ENCODE assay signal across 8 mouse cellular contexts in the genomic region with DNA sequence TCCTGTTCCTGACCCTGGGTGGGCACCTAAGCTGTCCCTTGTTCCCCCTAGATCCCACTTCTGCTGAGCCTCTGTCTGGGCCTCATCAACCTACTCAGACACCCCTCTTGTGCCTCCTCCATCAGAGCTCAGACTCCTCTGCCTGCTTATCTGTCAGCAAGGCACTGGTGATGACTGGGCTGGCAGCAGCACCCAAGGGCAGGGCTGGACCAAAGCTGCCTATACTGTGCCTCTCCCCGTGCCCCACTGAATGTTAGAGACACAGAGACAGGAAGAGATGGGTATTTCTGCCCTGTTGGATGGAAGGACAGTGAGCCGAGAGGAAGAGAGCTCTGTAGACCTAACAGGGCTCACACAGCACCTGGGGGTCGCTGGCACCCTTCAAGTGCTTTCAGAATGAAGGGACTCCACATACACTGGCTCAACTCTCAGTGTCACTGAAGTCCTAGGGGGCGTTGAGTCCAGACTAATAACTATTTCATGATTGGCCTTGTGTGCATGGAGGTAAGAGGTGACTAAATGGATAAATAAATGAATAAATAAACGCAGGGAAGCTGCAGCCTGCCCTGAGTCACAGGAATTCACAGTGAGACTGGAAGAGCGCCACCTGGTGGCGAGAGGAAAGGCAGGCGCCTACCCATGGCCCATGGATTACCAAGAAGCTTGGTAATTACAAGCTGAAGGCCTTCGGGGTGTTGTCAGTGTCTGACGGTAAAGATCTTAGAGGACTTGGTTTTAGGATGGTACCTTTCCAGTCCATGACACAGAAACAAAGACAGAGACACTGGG. TPM values are rescaled to one million over a fixed set of nuclear protein-coding genes. Genes with fewer than 3 reads are reported as not detected.
DNase-seq lines count a peak whose midpoint lies in the region; ATAC-seq and TF ChIP-seq lines count a peak whose summit lies in the region.

No protein-coding gene starts in this region.

- no peak for TF ChIP-seq POLR2A in bone marrow, adult 2 months (IDR thresholded peaks at IDR 0.05; ENCODE audit: borderline replicate concordance, control insufficient read depth, low read depth, low read length)
- TF ChIP-seq POLR2A in embryonic fibroblast, embryonic 13.5 days (IDR thresholded peaks at IDR 0.05; ENCODE audit: low read depth, low read length): no peak

- TF ChIP-seq CTCF in bone marrow, adult 2 months (IDR thresholded peaks at IDR 0.05; ENCODE audit: control insufficient read depth, insufficient read depth, low read length): peak; percentile 96
- peak; percentile 81 for TF ChIP-seq CTCF in embryonic fibroblast, embryonic 13.5 days (IDR thresholded peaks at IDR 0.05; ENCODE audit: borderline replicate concordance, insufficient read depth, low read length)
- peak; percentile 97 for TF ChIP-seq CTCF in stomach, postnatal 0 days (IDR thresholded peaks at IDR 0.05; ENCODE audit: low read depth)

- H3K27me3 ChIP-seq in heart, embryonic 15.5 days: no peaks in the 10 kb centered on the region
- H3K27me3 ChIP-seq in liver, embryonic 13.5 days: no peaks in the 10 kb centered on the region
- no peaks in the 10 kb centered on the region for H3K27me3 ChIP-seq in stomach, postnatal 0 days (ENCODE audit: control insufficient read depth, insufficient read depth, low read length)

- no peaks in the 10 kb centered on the region for H3K4me1 ChIP-seq in bone marrow, adult 2 months (ENCODE audit: control insufficient read depth, insufficient read depth, low read length)
- H3K4me1 ChIP-seq in embryonic fibroblast, embryonic 13.5 days (ENCODE audit: control insufficient read depth, insufficient read depth, low read length): no peaks in the 10 kb centered on the region
- peaks cover 8% of the 10 kb centered on the region for H3K4me1 ChIP-seq in heart, embryonic 15.5 days (replicated peaks)
- peaks cover 27% of the 10 kb centered on the region for H3K4me1 ChIP-seq in liver, embryonic 13.5 days (replicated peaks)
- H3K4me1 ChIP-seq in stomach, postnatal 0 days (replicated peaks; ENCODE audit: control insufficient read depth, insufficient read depth): no peaks in the 10 kb centered on the region

- WGBS in bone marrow, adult 2 months: 16% methylated on average over 10 of the region's 10 CpGs
- WGBS in heart, embryonic 15.5 days: 17% methylated on average over 10 of the region's 10 CpGs
- 17% methylated on average over 10 of the region's 10 CpGs for WGBS in liver, embryonic 13.5 days (ENCODE audit: insufficient replicate concordance)
- WGBS in stomach, postnatal 0 days: 20% methylated on average over 10 of the region's 10 CpGs

- peak; percentile 43; the same call in 1 of the 2 replicates for ATAC-seq in heart, embryonic 15.5 days (replicated peaks; ENCODE audit: insufficient number of reproducible peaks, insufficient read depth, low FRiP score, low read depth)
- ATAC-seq in liver, embryonic 13.5 days (ENCODE audit: low read depth): peak; percentile 99
- peak; percentile 85 for ATAC-seq in stomach, postnatal 0 days (ENCODE audit: low FRiP score, low TSS enrichment)

- H3K27ac ChIP-seq in bone marrow, adult 2 months (ENCODE audit: control insufficient read depth, insufficient read depth, low read depth, low read length, poor library complexity): no peak overlapping the region
- H3K27ac ChIP-seq in embryonic fibroblast, embryonic 13.5 days (ENCODE audit: insufficient read depth, low read length): no peak overlapping the region
- no peak overlapping the region; the same call in 1 of the 2 replicates for H3K27ac ChIP-seq in heart, embryonic 15.5 days
- peak overlapping the region; percentile 91 for H3K27ac ChIP-seq in liver, embryonic 13.5 days
- no peak overlapping the region for H3K27ac ChIP-seq in stomach, postnatal 0 days (replicated peaks)

- peak; percentile 89 for DNase-seq in CD4-positive, CD25-positive, alpha-beta regulatory T cell, adult 2 months (ENCODE audit: low read depth, low spot score)
- peak; percentile 87 for DNase-seq in kidney, postnatal 10 days
- DNase-seq in liver, embryonic 13.5 days: peak; percentile 70
- DNase-seq in neural tube, embryonic 10.5 days (ENCODE audit: extremely low spot score, low spot score): peak; percentile 79
- peak; percentile 84 for DNase-seq in stomach, postnatal 0 days (ENCODE audit: low spot score)

- no peak overlapping the region for H3K4me2 ChIP-seq in heart, embryonic 15.5 days
- peak overlapping the region; percentile 72 for H3K4me2 ChIP-seq in liver, embryonic 13.5 days
- H3K4me2 ChIP-seq in stomach, postnatal 0 days (replicated peaks; ENCODE audit: low read depth): no peak overlapping the region

- H3K9ac ChIP-seq in heart, embryonic 15.5 days: no peak overlapping the region
- peak overlapping the region; percentile 70 for H3K9ac ChIP-seq in liver, embryonic 13.5 days
- H3K9ac ChIP-seq in stomach, postnatal 0 days (ENCODE audit: low read length): no peak overlapping the region; the same call in 1 of the 2 replicates

- H3K36me3 ChIP-seq in heart, embryonic 15.5 days: no peaks in the 10 kb centered on the region
- H3K36me3 ChIP-seq in liver, embryonic 13.5 days: peaks cover 6% of the 10 kb centered on the region; the same call in 1 of the 2 replicates
- H3K36me3 ChIP-seq in stomach, postnatal 0 days (ENCODE audit: control insufficient read depth, insufficient read depth, low read length): no peaks in the 10 kb centered on the region; the same call in 1 of the 2 replicates

- TF ChIP-seq EP300 in stomach, postnatal 0 days (optimal IDR thresholded peaks at IDR 0.05): no peak

- no peaks in the 10 kb centered on the region for H3K9me3 ChIP-seq in heart, embryonic 15.5 days (replicated peaks)
- no peaks in the 10 kb centered on the region for H3K9me3 ChIP-seq in liver, embryonic 13.5 days (replicated peaks)
- no peaks in the 10 kb centered on the region for H3K9me3 ChIP-seq in stomach, postnatal 0 days (ENCODE audit: control insufficient read depth, low read length)

- H3K4me3 ChIP-seq in bone marrow, adult 2 months (replicated peaks; ENCODE audit: control insufficient read depth, low read depth, low read length): no peak overlapping the region
- no peak overlapping the region for H3K4me3 ChIP-seq in embryonic fibroblast, embryonic 13.5 days (ENCODE audit: insufficient read depth, low read length)
- no peak overlapping the region for H3K4me3 ChIP-seq in heart, embryonic 15.5 days
- peak overlapping the region; percentile 42 for H3K4me3 ChIP-seq in liver, embryonic 13.5 days (replicated peaks)
- no peak overlapping the region for H3K4me3 ChIP-seq in stomach, postnatal 0 days (ENCODE audit: low read depth, low read length)

RNA-seq across cellular contexts. Expression of a gene that starts 3.2 kb away (rescaled TPM):
- 0.45 and 0.77 TPM in 2 replicates for polyA plus RNA-seq in bone marrow, adult 2 months (2011; ENCODE audit: insufficient read depth, insufficient read length, low replicate concordance, missing spikeins)
- 1.1 and 1.5 TPM in 2 replicates for polyA plus RNA-seq in embryonic fibroblast, embryonic 13.5 days (2011; ENCODE audit: insufficient read length, low read depth, missing spikeins)
- polyA plus RNA-seq in heart, embryonic 15.5 days (2015; fragmentation: Nextera tagmentation; extraction: Ambion mirVana): 0.29 TPM in 2 replicates
- polyA plus RNA-seq in liver, embryonic 13.5 days (2015; fragmentation: Nextera tagmentation; extraction: Ambion mirVana): 0.08 and 0.12 TPM in 2 replicates
- polyA plus RNA-seq in stomach, postnatal 0 days (2015; fragmentation: Nextera tagmentation; extraction: Ambion mirVana): 0.23 and 0.39 TPM in 2 replicates

RNA-seq across cellular contexts. Expression of a gene that starts 26.8 kb away (rescaled TPM):
- polyA plus RNA-seq in bone marrow, adult 2 months (2011; ENCODE audit: insufficient read depth, insufficient read length, low replicate concordance, missing spikeins): 27.9 and 52.2 TPM in 2 replicates
- polyA plus RNA-seq in embryonic fibroblast, embryonic 13.5 days (2011; ENCODE audit: insufficient read length, low read depth, missing spikeins): 195 and 211 TPM in 2 replicates
- polyA plus RNA-seq in heart, embryonic 15.5 days (2015; fragmentation: Nextera tagmentation; extraction: Ambion mirVana): 49.3 and 73.2 TPM in 2 replicates
- 53.8 and 58.5 TPM in 2 replicates for polyA plus RNA-seq in liver, embryonic 13.5 days (2015; fragmentation: Nextera tagmentation; extraction: Ambion mirVana)
- 117 and 128 TPM in 2 replicates for polyA plus RNA-seq in stomach, postnatal 0 days (2015; fragmentation: Nextera tagmentation; extraction: Ambion mirVana)

RNA-seq across cellular contexts. Expression of a gene that starts 26.8 kb away (rescaled TPM):
- polyA plus RNA-seq in bone marrow, adult 2 months (2011; ENCODE audit: insufficient read depth, insufficient read length, low replicate concordance, missing spikeins): 8.1 and 19.0 TPM in 2 replicates
- 12.6 and 14.0 TPM in 2 replicates for polyA plus RNA-seq in embryonic fibroblast, embryonic 13.5 days (2011; ENCODE audit: insufficient read length, low read depth, missing spikeins)
- 36.9 and 39.1 TPM in 2 replicates for polyA plus RNA-seq in heart, embryonic 15.5 days (2015; fragmentation: Nextera tagmentation; extraction: Ambion mirVana)
- 19.7 and 22.8 TPM in 2 replicates for polyA plus RNA-seq in liver, embryonic 13.5 days (2015; fragmentation: Nextera tagmentation; extraction: Ambion mirVana)
- polyA plus RNA-seq in stomach, postnatal 0 days (2015; fragmentation: Nextera tagmentation; extraction: Ambion mirVana): 11.4 TPM in 2 replicates

RNA-seq across cellular contexts. Expression of a gene that starts 27.1 kb away (rescaled TPM):
- 0.79 and 3.4 TPM in 2 replicates for polyA plus RNA-seq in bone marrow, adult 2 months (2011; ENCODE audit: insufficient read depth, insufficient read length, low replicate concordance, missing spikeins)
- polyA plus RNA-seq in embryonic fibroblast, embryonic 13.5 days (2011; ENCODE audit: insufficient read length, low read depth, missing spikeins): 5.4 and 5.6 TPM in 2 replicates
- 1.7 and 3.0 TPM in 2 replicates for polyA plus RNA-seq in heart, embryonic 15.5 days (2015; fragmentation: Nextera tagmentation; extraction: Ambion mirVana)
- polyA plus RNA-seq in liver, embryonic 13.5 days (2015; fragmentation: Nextera tagmentation; extraction: Ambion mirVana): 0.78 and 0.88 TPM in 2 replicates
- polyA plus RNA-seq in stomach, postnatal 0 days (2015; fragmentation: Nextera tagmentation; extraction: Ambion mirVana): 2.1 and 2.2 TPM in 2 replicates

RNA-seq across cellular contexts. Expression of a gene that starts 39.5 kb away (rescaled TPM):
- polyA plus RNA-seq in bone marrow, adult 2 months (2011; ENCODE audit: insufficient read depth, insufficient read length, low replicate concordance, missing spikeins): 20.9 and 33.8 TPM in 2 replicates
- polyA plus RNA-seq in embryonic fibroblast, embryonic 13.5 days (2011; ENCODE audit: insufficient read length, low read depth, missing spikeins): 23.7 and 28.5 TPM in 2 replicates
- 34.9 and 37.2 TPM in 2 replicates for polyA plus RNA-seq in heart, embryonic 15.5 days (2015; fragmentation: Nextera tagmentation; extraction: Ambion mirVana)
- 20.7 and 21.7 TPM in 2 replicates for polyA plus RNA-seq in liver, embryonic 13.5 days (2015; fragmentation: Nextera tagmentation; extraction: Ambion mirVana)
- 50.0 and 53.0 TPM in 2 replicates for polyA plus RNA-seq in stomach, postnatal 0 days (2015; fragmentation: Nextera tagmentation; extraction: Ambion mirVana)

Comparison
In these comparisons a context has a peak if more than half of its experiments do, and no peak if none do; other contexts are left out.
1. ATAC-seq: peak in every context shown above with its lines; median percentile 99 in liver, embryonic 13.5 days; 85 in stomach, postnatal 0 days; 43 in heart, embryonic 15.5 days.